In genomic region chr19:7424590-7425397, GRCm38 (mm10) we compare ENCODE assay signal across 9 mouse cellular contexts. TPM values are rescaled to one million over a fixed set of nuclear protein-coding genes. Genes with fewer than 3 reads are reported as not detected.
A peak's percentile ranks its signal among the peaks of the same experiment; 100 is the strongest.
DNase-seq lines count a peak whose midpoint lies in the region; ATAC-seq and TF ChIP-seq lines count a peak whose summit lies in the region.
"Had no signal": no experiment of that assay in that cellular context is flagged by ENCODE, and none has a peak within 500 bp of the region (broad histone marks: within the 10 kb centered on the region; RNA-seq: fewer than 3 reads in every experiment).

No protein-coding gene starts in this region.

- no peak overlapping the region for H3K4me3 ChIP-seq in embryonic facial prominence, embryonic 12.5 days
- peak overlapping the region; percentile 47 for H3K4me3 ChIP-seq in forebrain, postnatal 0 days (ENCODE audit: low read depth, low read length)
- H3K4me3 ChIP-seq in myocyte = no peak overlapping the region

- H3K79me2 ChIP-seq in myocyte (ENCODE audit: control insufficient read depth, insufficient read depth) = peaks cover 9% of the 10 kb centered on the region

- no peaks in the 10 kb centered on the region for H3K27me3 ChIP-seq in embryonic facial prominence, embryonic 12.5 days
- H3K27me3 ChIP-seq in forebrain, postnatal 0 days (ENCODE audit: insufficient read depth, low read length) = no peaks in the 10 kb centered on the region
- no peaks in the 10 kb centered on the region for H3K27me3 ChIP-seq in myocyte (ENCODE audit: control insufficient read depth, insufficient read depth, insufficient read length)

- H3K9me3 ChIP-seq in embryonic facial prominence, embryonic 12.5 days = no peaks in the 10 kb centered on the region
- H3K9me3 ChIP-seq in forebrain, postnatal 0 days (ENCODE audit: low read length) = no peaks in the 10 kb centered on the region

- H3K27ac ChIP-seq in embryonic facial prominence, embryonic 12.5 days = peak overlapping the region; percentile 13; the same call in 1 of the 2 replicates
- H3K27ac ChIP-seq in forebrain, postnatal 0 days (ENCODE audit: low read depth, low read length) = peak overlapping the region; percentile 66; the same call in 1 of the 2 replicates

- no peak for ATAC-seq in embryonic facial prominence, embryonic 12.5 days (ENCODE audit: insufficient number of reproducible peaks, insufficient read depth, low FRiP score, low TSS enrichment)
- no peak for ATAC-seq in forebrain, postnatal 0 days

- WGBS in embryonic facial prominence, embryonic 12.5 days = 72% methylated on average over 8 of the region's 8 CpGs
- WGBS in forebrain, postnatal 0 days = 51% methylated on average over 8 of the region's 8 CpGs

- no peak for TF ChIP-seq CTCF in forebrain, postnatal 0 days (IDR thresholded peaks at IDR 0.05; ENCODE audit: low read depth)

- no peak overlapping the region for H3K4me2 ChIP-seq in embryonic facial prominence, embryonic 12.5 days (replicated peaks)
- peak overlapping the region; percentile 73 for H3K4me2 ChIP-seq in forebrain, postnatal 0 days (ENCODE audit: low read depth)
- H3K4me2 ChIP-seq in myocyte (ENCODE audit: low read depth) = no peak overlapping the region

- H3K36me3 ChIP-seq in embryonic facial prominence, embryonic 12.5 days = peaks cover 79% of the 10 kb centered on the region
- peaks cover 38% of the 10 kb centered on the region for H3K36me3 ChIP-seq in forebrain, postnatal 0 days (ENCODE audit: insufficient read depth)
- H3K36me3 ChIP-seq in myocyte (ENCODE audit: control insufficient read depth, insufficient read depth) = peaks cover 35% of the 10 kb centered on the region

- no peak overlapping the region for H3K9ac ChIP-seq in embryonic facial prominence, embryonic 12.5 days
- peak overlapping the region; percentile 78; the same call in 1 of the 2 replicates for H3K9ac ChIP-seq in forebrain, postnatal 0 days

- H3ac ChIP-seq in myocyte (ENCODE audit: control insufficient read depth, insufficient read length) = no peak overlapping the region

- peaks cover 54% of the 10 kb centered on the region for H3K4me1 ChIP-seq in embryonic facial prominence, embryonic 12.5 days
- H3K4me1 ChIP-seq in forebrain, postnatal 0 days (ENCODE audit: insufficient read depth) = peaks cover 21% of the 10 kb centered on the region

- no peak for TF ChIP-seq POLR2A in myocyte (IDR thresholded peaks at IDR 0.05; ENCODE audit: insufficient read length, low read depth)

- DNase-seq in kidney, adult 18-20 months = peak; percentile 7
- DNase-seq in kidney, postnatal 14 days = no peak
- peak; percentile 50 for DNase-seq in forebrain, postnatal 0 days
- DNase-seq in testis, postnatal 10 days (ENCODE audit: low spot score) = no peak
- no peak for DNase-seq in lung, postnatal 10 days
- no peak for DNase-seq in ovary, adult 18-20 months (ENCODE audit: low spot score)
- DNase-seq: lung, adult 2 months had no signal

TF ChIP-seq in myocyte, 11 proteins besides CTCF, POLR2A, EP300 and RAD21:
- TF ChIP-seq TCF3 (IDR thresholded peaks at IDR 0.05; ENCODE audit: insufficient read length, low read depth) (no peak), MAX (IDR thresholded peaks at IDR 0.05; ENCODE audit: low read depth) (no peak), POLR2AphosphoS2 (IDR thresholded peaks at IDR 0.05; ENCODE audit: insufficient read length, low read depth) (peak; percentile 21)

RNA-seq across cellular contexts. Expression of gene 2700081O15Rik, which starts 7.4 kb away (rescaled TPM):
- polyA plus RNA-seq in embryonic facial prominence, embryonic 12.5 days (2016; fragmentation: Nextera tagmentation; extraction: Ambion mirVana) = 12.5 and 13.3 TPM in 2 replicates
- 185 and 206 TPM in 2 replicates for total RNA-seq in forebrain, postnatal 0 days (2014; rRNA removed)
- 24.3 and 29.9 TPM in 2 replicates for polyA plus RNA-seq in forebrain, postnatal 0 days (2015; fragmentation: Nextera tagmentation; extraction: Ambion mirVana)
- 16.9 TPM for polyA plus RNA-seq in myocyte (2012; fragmentation: generic; extraction: Trizol)

RNA-seq across cellular contexts. Expression of gene Spindoc, which starts 42.0 kb away (rescaled TPM):
- polyA plus RNA-seq in embryonic facial prominence, embryonic 12.5 days (2016; fragmentation: Nextera tagmentation; extraction: Ambion mirVana) = 40.3 and 46.1 TPM in 2 replicates
- 43.2 and 48.9 TPM in 2 replicates for total RNA-seq in forebrain, postnatal 0 days (2014; rRNA removed)
- 16.4 and 20.8 TPM in 2 replicates for polyA plus RNA-seq in forebrain, postnatal 0 days (2015; fragmentation: Nextera tagmentation; extraction: Ambion mirVana)
- polyA plus RNA-seq in myocyte (2012; fragmentation: generic; extraction: Trizol) = 20.4 TPM

RNA-seq across cellular contexts. Expression of gene Rtn3, which starts 58.3 kb away (rescaled TPM):
- polyA plus RNA-seq in embryonic facial prominence, embryonic 12.5 days (2016; fragmentation: Nextera tagmentation; extraction: Ambion mirVana) = 143 TPM in 2 replicates
- total RNA-seq in forebrain, postnatal 0 days (2014; rRNA removed) = 300 and 363 TPM in 2 replicates
- polyA plus RNA-seq in forebrain, postnatal 0 days (2015; fragmentation: Nextera tagmentation; extraction: Ambion mirVana) = 533 and 637 TPM in 2 replicates
- 65.7 TPM for polyA plus RNA-seq in myocyte (2012; fragmentation: generic; extraction: Trizol)

Comparison
In these comparisons a context has a peak if more than half of its experiments do, and no peak if none do; other contexts are left out.
1. DNase-seq: peak in kidney, adult 18-20 months (single experiment) and forebrain, postnatal 0 days (single experiment); none in kidney, postnatal 14 days (single experiment), testis, postnatal 10 days (single experiment), lung, postnatal 10 days (single experiment) and ovary, adult 18-20 months (single experiment).